Mouse (Mus musculus) lung, postnatal 25 days (tissue): ENCODE results near the gene Satb2.

Source experiments
- DNase-seq: peaks from one replicate; pipeline ENCODE4 v3.0.0; 2022; ENCODE audit warnings: low spot score

Gene Satb2

GRCm38 (mm10) chr1:56978151-56978700 lies at the start of gene Satb2:
Gene Satb2, minus strand, starts transcription at chr1:56978650.
- DNase-seq, result no peak

GRCm38 (mm10) chr1:57018941-57019340 lies 40.5 kb upstream of the Satb2 start:
- DNase-seq, result no peak

GRCm38 (mm10) chr1:57013856-57014255 lies 35.4 kb upstream of the Satb2 start:
- no peak for DNase-seq

GRCm38 (mm10) chr1:57009171-57009570 lies 30.7 kb upstream of the Satb2 start:
- DNase-seq, result no peak

DNA sequence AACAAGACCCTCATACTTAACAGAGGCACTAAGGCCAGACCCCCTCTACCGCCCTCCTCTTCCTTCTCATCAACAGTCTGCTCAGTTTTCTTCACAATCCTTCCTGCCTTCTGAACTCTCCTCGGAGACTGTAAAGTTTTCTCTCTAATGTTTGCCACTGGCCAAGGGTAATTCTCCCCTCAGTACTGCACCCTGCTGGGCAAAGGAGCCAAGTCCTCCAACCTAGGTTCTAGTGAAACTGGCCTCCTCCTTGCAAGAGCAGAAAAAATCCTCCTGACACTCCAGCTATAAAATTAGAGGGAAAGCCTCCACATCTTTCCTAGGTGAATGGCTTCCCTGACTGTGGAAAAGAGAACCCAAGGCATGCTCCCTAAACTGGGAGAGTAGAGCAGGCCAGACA lies 16.6 kb upstream of the Satb2 start:
- DNase-seq, result no peak

DNA sequence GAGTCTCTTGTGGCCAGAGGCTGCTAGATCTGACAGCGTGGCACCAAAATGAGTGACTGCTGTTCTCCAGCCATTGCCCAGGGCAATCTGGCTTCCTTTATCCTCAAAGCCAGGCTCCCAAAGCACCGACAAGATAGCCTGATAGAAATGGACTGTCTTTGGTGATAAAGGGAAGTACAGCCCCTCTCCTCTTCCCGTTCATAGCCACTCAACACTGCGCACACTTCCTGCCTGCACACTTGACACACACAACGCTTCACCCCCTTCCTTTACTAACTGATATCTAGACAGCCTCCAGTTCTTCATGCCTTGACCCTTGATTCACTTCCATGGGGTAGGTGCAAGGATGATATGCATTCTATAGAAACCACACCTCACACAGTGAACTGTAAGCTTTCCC lies 13.9 kb upstream of the Satb2 start:
- DNase-seq, result no peak

- DNase-seq, result no peak
These were observed 13.2 kb upstream of the Satb2 start for GRCm38 (mm10) chr1:56991613-56992012.

- DNase-seq, result no peak
These were observed 6.0 kb upstream of the Satb2 start for GRCm38 (mm10) chr1:56984483-56984810.

- no peak for DNase-seq
These were observed 5.5 kb upstream of the Satb2 start for GRCm38 (mm10) chr1:56983771-56984482.

GRCm38 (mm10) chr1:56983100-56983590 lies 4.7 kb upstream of the Satb2 start:
- DNase-seq, result no peak

DNA sequence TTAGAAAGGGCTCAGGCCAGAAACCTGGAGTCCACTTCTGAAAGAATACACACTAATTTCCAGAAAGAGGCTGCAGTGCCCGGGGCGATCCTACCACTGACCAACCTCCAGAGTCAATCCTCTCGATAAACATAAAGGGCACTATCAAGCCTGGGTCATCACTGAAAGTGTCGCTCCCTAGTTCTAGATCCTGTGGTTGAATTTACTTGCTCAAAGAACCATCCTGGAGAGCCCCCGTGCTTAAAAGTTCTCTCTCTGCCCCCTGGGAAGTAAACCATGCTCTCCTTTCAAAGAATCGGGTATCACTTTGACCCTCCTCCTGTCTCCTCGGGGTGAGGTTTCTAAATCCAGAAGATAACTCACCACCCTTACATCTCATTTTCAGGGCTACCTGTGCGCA lies 4.2 kb upstream of the Satb2 start:
- no peak for DNase-seq

GRCm38 (mm10) chr1:56981947-56982555 lies 3.6 kb upstream of the Satb2 start:
- DNase-seq, result no peak

GRCm38 (mm10) chr1:56981508-56981907 lies 3.1 kb upstream of the Satb2 start:
- no peak for DNase-seq

- no peak for DNase-seq
These were observed 2.3 kb upstream of the Satb2 start for GRCm38 (mm10) chr1:56980631-56981275.

- no peak for DNase-seq
These were observed 1.3 kb upstream of the Satb2 start for GRCm38 (mm10) chr1:56979531-56980395.

- DNase-seq, result peak; percentile 48
These were observed 999 bp downstream of the Satb2 start for GRCm38 (mm10) chr1:56977201-56978100.

GRCm38 (mm10) chr1:56976825-56977104 lies 1.7 kb downstream of the Satb2 start:
- DNase-seq, result no peak

GRCm38 (mm10) chr1:56976044-56976824 lies 2.2 kb downstream of the Satb2 start:
- DNase-seq, result no peak

DNA sequence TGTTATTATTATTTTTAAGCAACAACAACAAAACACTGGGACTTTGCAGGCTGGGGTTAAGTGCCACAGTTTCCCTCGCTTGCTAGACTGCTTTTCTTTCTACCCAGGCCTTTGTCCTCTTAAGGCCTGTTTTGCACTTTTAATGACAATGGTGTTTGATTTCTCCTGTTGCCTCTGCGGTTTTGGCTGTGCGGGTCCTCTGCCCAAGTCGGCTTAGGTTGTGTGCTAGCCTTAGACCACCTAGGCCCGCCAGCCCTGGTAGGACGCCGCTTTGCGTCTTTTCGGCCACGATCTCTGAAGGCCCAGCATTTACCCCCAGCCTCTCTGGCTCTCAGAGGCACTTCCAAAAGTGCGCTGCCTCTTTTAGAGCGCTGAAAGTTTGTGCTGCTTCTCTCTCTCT lies 2.9 kb downstream of the Satb2 start:
- DNase-seq, result no peak

DNA sequence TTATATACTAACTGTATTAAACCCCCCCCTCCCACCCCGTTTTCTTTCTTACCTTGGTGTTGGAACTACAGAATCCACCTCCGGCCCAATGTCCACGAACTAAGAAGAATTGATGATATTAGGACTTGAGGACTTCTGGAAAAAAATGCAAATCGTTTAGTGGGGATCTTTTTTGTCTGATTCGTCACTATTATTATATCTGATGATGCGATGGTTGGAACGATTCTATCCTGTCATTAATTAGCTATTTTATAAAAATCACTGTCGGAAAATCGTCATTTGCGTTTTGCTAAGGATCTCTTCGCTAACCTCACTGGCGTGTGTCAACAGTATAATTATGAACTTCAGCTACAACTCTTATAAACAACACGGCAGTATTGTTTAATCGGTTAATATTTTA lies 4.3 kb downstream of the Satb2 start:
- no peak for DNase-seq

DNA sequence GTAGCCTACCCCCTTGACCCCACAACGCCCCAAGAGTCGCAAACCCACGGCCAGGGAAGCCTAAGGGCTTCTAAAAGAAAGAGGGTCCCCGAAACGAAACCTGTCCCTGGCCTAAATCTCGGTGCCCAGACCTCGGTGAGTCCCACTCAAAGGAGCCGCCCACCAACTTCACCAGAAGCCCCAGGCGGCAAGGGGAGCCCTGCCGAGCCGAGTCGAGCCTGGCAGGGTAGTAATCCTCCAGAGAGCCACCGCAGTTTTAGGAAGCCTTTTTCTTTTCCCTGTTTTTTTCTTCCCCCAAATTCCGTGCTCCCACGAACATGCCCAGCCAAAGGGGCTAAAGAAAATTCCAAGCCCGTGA lies 4.9 kb downstream of the Satb2 start:
- no peak for DNase-seq
